Mouse (Mus musculus): Measurements from ENCODE around the gene Zdhhc21. TPM values are rescaled to one million over a fixed set of nuclear protein-coding genes. Genes with fewer than 3 reads are reported as not detected.

Zdhhc21 gene
- polyA plus RNA-seq, 1 experiment from 2014 or later = 13.8 TPM

DNA sequence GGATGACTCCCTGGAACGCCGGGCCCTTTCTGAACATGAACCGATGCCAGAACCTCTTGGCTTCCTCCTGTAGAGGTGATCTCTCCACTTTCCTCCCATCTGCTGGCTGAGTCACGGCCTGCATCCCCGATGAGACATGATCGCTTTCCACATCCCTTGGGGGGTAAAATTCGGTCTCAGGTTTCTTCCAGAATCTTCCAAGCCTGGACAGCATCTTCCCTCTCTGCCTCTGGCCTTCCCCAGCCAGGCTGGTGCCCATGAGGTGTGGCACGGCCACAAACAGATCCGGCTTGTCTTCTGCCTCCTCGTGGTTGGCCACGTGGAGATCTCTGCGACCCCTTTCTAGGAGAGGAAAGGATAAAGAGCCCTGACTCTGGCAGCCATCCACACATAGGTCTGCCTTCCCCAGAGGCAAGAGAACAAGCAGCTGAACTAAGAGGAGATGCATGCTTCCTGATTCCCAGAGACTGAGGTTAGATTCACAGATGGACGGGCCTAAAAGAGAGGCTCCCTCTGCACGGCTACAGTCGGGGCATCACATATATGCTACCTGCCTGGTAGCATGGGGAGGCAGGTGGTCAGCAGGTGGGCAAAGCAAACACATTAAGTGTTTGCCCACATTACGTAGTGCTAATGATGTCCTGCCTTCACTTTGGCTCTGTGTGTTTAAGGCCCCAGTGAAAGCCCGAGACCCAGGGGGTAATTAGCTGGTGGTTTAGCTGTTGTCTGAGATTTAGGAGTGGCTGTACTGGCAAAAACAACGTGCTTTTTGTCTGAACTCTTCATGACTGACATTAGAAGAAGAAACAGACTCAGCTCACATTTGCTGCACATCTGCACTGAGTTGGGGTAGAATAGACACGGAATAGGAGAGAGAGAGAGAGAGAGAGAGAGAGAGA is 25.1 kb upstream of the Zdhhc21 start, which contains the start of gene Cer1:
TSS of gene Cer1 (minus strand) at position 513 of the 899 bp plus-strand sequence.
- no peak within 1 kb of the TSS for H3K4me2 ChIP-seq (ENCODE audit: low read depth, low read length)
- no peaks in the 10 kb centered on the region for H3K9me3 ChIP-seq (replicated peaks; ENCODE audit: control insufficient read depth, low read length)
- peak; percentile 15 for DNase-seq (ENCODE audit: low spot score)
- H3K27me3 ChIP-seq (ENCODE audit: control insufficient read depth, insufficient read depth, low read length) = no peaks in the 10 kb centered on the region
- no peak within 1 kb of the TSS for H3K4me3 ChIP-seq (ENCODE audit: low read depth, low read length)
- 57% methylated on average over 18 of the region's 19 CpGs for WGBS
- no peak within 1 kb of the TSS for H3K9ac ChIP-seq (replicated peaks; ENCODE audit: low read length)
- no peak within 1 kb of the TSS for H3K27ac ChIP-seq (replicated peaks; ENCODE audit: low read depth, low read length)
- H3K4me1 ChIP-seq (ENCODE audit: control insufficient read depth, insufficient read depth, low read length) = no peaks in the 10 kb centered on the region
- no peak; the same call in 1 of the 2 replicates for ATAC-seq (replicated peaks; ENCODE audit: insufficient number of reproducible peaks, low FRiP score, low TSS enrichment, low read depth)
- H3K36me3 ChIP-seq (replicated peaks; ENCODE audit: control insufficient read depth, insufficient read depth, low read depth, low read length) = no peaks in the 10 kb centered on the region

GRCm38 (mm10) chr4:82882500-82882899 is 22.7 kb upstream of the Zdhhc21 start:
- Histone ChIP-seq H3K9ac (replicated peaks; ENCODE audit: low read length) (no peak overlapping the region), H3K27ac (replicated peaks; ENCODE audit: low read depth, low read length) (no peak overlapping the region), H3K9me3 (replicated peaks; ENCODE audit: control insufficient read depth, low read length) (no peaks in the 10 kb centered on the region), H3K27me3 (ENCODE audit: control insufficient read depth, insufficient read depth, low read length) (no peaks in the 10 kb centered on the region), H3K4me3 (ENCODE audit: low read depth, low read length) (no peak overlapping the region), H3K4me1 (ENCODE audit: control insufficient read depth, insufficient read depth, low read length) (no peaks in the 10 kb centered on the region), H3K36me3 (replicated peaks; ENCODE audit: control insufficient read depth, insufficient read depth, low read depth, low read length) (no peaks in the 10 kb centered on the region), H3K4me2 (ENCODE audit: low read depth, low read length) (no peak overlapping the region)
- WGBS = 82% methylated on average over 9 of the region's 9 CpGs
- ATAC-seq (replicated peaks; ENCODE audit: insufficient number of reproducible peaks, low FRiP score, low TSS enrichment, low read depth) = no peak
- DNase-seq (ENCODE audit: low spot score) = no peak

DNA sequence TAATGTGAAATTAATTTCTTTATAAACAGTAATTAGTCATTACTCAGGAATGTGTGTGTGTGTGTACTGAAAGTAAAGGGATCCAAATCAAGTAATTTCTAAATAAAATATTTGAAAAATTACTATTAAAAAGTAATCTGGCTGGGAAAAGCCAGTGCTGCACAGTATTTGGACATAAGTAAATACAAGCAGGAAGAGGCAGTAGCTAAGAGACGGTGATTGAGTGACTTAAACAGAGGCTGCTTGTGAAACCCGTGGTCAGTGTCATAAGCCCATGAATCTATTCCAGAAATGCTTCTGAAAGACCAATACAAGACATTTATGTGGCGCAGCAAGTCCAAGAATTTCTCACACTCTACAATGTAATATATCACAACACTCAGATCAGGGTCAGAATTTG is 21.6 kb upstream of the Zdhhc21 start:
- WGBS = 86% methylated on average over 3 of the region's 3 CpGs
- H3K27ac ChIP-seq (replicated peaks; ENCODE audit: low read depth, low read length) = no peak overlapping the region

DNA sequence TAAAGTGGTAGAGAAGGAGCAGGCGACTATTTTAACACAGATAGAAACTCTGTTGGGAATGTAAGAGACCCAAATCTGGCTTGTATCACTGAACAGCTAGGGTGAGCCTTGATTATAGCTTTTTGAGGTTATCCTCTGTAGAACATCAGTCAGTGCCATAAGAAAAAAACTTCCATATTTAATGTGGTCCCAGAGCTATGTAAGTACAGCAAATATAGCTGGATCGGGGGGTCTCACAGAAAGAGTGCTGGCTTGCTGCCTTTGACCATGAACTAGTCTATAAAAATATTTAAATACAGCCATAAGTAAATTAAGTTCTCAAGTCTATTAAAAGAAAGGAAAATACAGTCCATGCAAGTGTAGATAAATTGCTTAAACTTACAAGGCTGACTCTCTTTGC is 20.5 kb upstream of the Zdhhc21 start:
- no peak overlapping the region for H3K9ac ChIP-seq (replicated peaks; ENCODE audit: low read length)
- no peaks in the 10 kb centered on the region for H3K9me3 ChIP-seq (replicated peaks; ENCODE audit: control insufficient read depth, low read length)
- WGBS = 88% methylated on average over 2 of the region's 2 CpGs
- no peaks in the 10 kb centered on the region for H3K4me1 ChIP-seq (ENCODE audit: control insufficient read depth, insufficient read depth, low read length)
- ATAC-seq (replicated peaks; ENCODE audit: insufficient number of reproducible peaks, low FRiP score, low TSS enrichment, low read depth) (no peak), DNase-seq (ENCODE audit: low spot score) (no peak)
- H3K27ac ChIP-seq (replicated peaks; ENCODE audit: low read depth, low read length) = no peak overlapping the region
- H3K4me2 ChIP-seq (ENCODE audit: low read depth, low read length) = no peak overlapping the region
- H3K36me3 ChIP-seq (replicated peaks; ENCODE audit: control insufficient read depth, insufficient read depth, low read depth, low read length) = no peaks in the 10 kb centered on the region
- H3K4me3 ChIP-seq (ENCODE audit: low read depth, low read length) = no peak overlapping the region
- no peaks in the 10 kb centered on the region for H3K27me3 ChIP-seq (ENCODE audit: control insufficient read depth, insufficient read depth, low read length)

More for the DNA sequence above, 21.6 kb upstream of the Zdhhc21 start:
- Histone ChIP-seq H3K4me1 (ENCODE audit: control insufficient read depth, insufficient read depth, low read length) (no peaks in the 10 kb centered on the region), H3K4me3 (ENCODE audit: low read depth, low read length) (no peak overlapping the region), H3K9me3 (replicated peaks; ENCODE audit: control insufficient read depth, low read length) (no peaks in the 10 kb centered on the region), H3K4me2 (ENCODE audit: low read depth, low read length) (no peak overlapping the region), H3K9ac (replicated peaks; ENCODE audit: low read length) (no peak overlapping the region), H3K27me3 (ENCODE audit: control insufficient read depth, insufficient read depth, low read length) (no peaks in the 10 kb centered on the region), H3K36me3 (replicated peaks; ENCODE audit: control insufficient read depth, insufficient read depth, low read depth, low read length) (no peaks in the 10 kb centered on the region)
- no peak for DNase-seq (ENCODE audit: low spot score)
- no peak for ATAC-seq (replicated peaks; ENCODE audit: insufficient number of reproducible peaks, low FRiP score, low TSS enrichment, low read depth)

GRCm38 (mm10) chr4:82879152-82879551 is 19.4 kb upstream of the Zdhhc21 start:
- DNase-seq (ENCODE audit: low spot score) = no peak

GRCm38 (mm10) chr4:82876656-82877055 is 16.9 kb upstream of the Zdhhc21 start:
- H3K9ac ChIP-seq (replicated peaks; ENCODE audit: low read length) = no peak overlapping the region
- no peak for DNase-seq (ENCODE audit: low spot score)
- ATAC-seq (replicated peaks; ENCODE audit: insufficient number of reproducible peaks, low FRiP score, low TSS enrichment, low read depth) = no peak
- WGBS = 84% methylated on average over 2 of the region's 2 CpGs
- no peaks in the 10 kb centered on the region for H3K4me1 ChIP-seq (ENCODE audit: control insufficient read depth, insufficient read depth, low read length)
- H3K4me2 ChIP-seq (ENCODE audit: low read depth, low read length) = no peak overlapping the region
- H3K9me3 ChIP-seq (replicated peaks; ENCODE audit: control insufficient read depth, low read length) = no peaks in the 10 kb centered on the region
- H3K36me3 ChIP-seq (replicated peaks; ENCODE audit: control insufficient read depth, insufficient read depth, low read depth, low read length) = no peaks in the 10 kb centered on the region
- H3K4me3 ChIP-seq (ENCODE audit: low read depth, low read length) = no peak overlapping the region
- H3K27ac ChIP-seq (replicated peaks; ENCODE audit: low read depth, low read length) = no peak overlapping the region
- H3K27me3 ChIP-seq (ENCODE audit: control insufficient read depth, insufficient read depth, low read length) = no peaks in the 10 kb centered on the region

More at GRCm38 (mm10) chr4:82879152-82879551, 19.4 kb upstream of the Zdhhc21 start:
- H3K4me2 ChIP-seq (ENCODE audit: low read depth, low read length) = no peak overlapping the region
- no peaks in the 10 kb centered on the region for H3K36me3 ChIP-seq (replicated peaks; ENCODE audit: control insufficient read depth, insufficient read depth, low read depth, low read length)
- H3K4me1 ChIP-seq (ENCODE audit: control insufficient read depth, insufficient read depth, low read length) = no peaks in the 10 kb centered on the region
- no peak overlapping the region for H3K9ac ChIP-seq (replicated peaks; ENCODE audit: low read length)
- 82% methylated on average over 6 of the region's 6 CpGs for WGBS
- no peak for ATAC-seq (replicated peaks; ENCODE audit: insufficient number of reproducible peaks, low FRiP score, low TSS enrichment, low read depth)
- H3K4me3 ChIP-seq (ENCODE audit: low read depth, low read length) = no peak overlapping the region
- no peaks in the 10 kb centered on the region for H3K9me3 ChIP-seq (replicated peaks; ENCODE audit: control insufficient read depth, low read length)
- H3K27me3 ChIP-seq (ENCODE audit: control insufficient read depth, insufficient read depth, low read length) = no peaks in the 10 kb centered on the region
- H3K27ac ChIP-seq (replicated peaks; ENCODE audit: low read depth, low read length) = no peak overlapping the region

DNA sequence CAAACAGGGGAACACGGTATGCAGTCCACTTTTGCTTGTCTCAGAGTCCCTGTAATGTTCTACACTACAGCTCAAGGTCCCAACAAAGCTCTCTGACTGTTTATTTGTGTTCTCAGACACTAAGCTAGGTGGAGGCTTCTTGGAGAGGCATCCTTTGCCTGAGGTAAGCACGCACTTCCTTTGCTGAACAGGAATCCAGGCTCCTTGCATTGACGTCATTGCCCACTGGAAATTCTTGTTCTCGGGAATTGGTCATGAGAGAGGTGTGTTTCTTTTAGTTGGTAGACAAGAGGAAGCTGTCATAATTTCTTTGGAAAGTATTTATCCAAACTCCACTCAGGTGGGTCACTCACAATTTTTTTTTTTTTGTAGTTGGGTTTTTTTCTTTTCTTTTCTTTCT is 15.8 kb upstream of the Zdhhc21 start:
- 49% methylated on average over 4 of the region's 4 CpGs for WGBS
- DNase-seq (ENCODE audit: low spot score) = no peak
- H3K27ac ChIP-seq (replicated peaks; ENCODE audit: low read depth, low read length) = no peak overlapping the region
- no peaks in the 10 kb centered on the region for H3K36me3 ChIP-seq (replicated peaks; ENCODE audit: control insufficient read depth, insufficient read depth, low read depth, low read length)
- no peaks in the 10 kb centered on the region for H3K9me3 ChIP-seq (replicated peaks; ENCODE audit: control insufficient read depth, low read length)
- H3K27me3 ChIP-seq (ENCODE audit: control insufficient read depth, insufficient read depth, low read length) = no peaks in the 10 kb centered on the region
- no peak for ATAC-seq (replicated peaks; ENCODE audit: insufficient number of reproducible peaks, low FRiP score, low TSS enrichment, low read depth)
- H3K4me3 ChIP-seq (ENCODE audit: low read depth, low read length) = no peak overlapping the region
- no peaks in the 10 kb centered on the region for H3K4me1 ChIP-seq (ENCODE audit: control insufficient read depth, insufficient read depth, low read length)
- no peak overlapping the region for H3K9ac ChIP-seq (replicated peaks; ENCODE audit: low read length)
- H3K4me2 ChIP-seq (ENCODE audit: low read depth, low read length) = no peak overlapping the region

DNA sequence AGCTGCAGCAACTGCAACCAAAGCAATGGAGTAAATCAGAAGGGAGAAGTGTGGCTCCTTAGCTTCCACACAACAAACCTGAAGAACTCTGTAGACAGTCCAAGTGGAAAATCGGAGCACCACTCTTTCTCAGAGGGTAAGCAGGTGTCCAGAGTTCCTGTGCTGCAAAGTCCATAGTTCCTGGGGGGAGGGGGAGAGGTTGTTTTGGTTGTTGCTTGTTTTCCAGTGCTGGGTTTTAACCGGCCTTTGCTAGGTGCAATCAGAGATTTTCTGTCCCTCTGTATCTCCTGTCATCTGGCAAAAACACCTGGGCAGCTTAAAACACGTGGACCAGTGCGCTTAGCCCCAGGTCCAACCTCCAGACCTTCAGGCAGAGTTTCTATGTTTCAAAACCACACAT is 15.0 kb upstream of the Zdhhc21 start:
- Histone ChIP-seq H3K4me3 (ENCODE audit: low read depth, low read length) (no peak overlapping the region), H3K9ac (replicated peaks; ENCODE audit: low read length) (no peak overlapping the region), H3K27ac (replicated peaks; ENCODE audit: low read depth, low read length) (no peak overlapping the region), H3K9me3 (replicated peaks; ENCODE audit: control insufficient read depth, low read length) (no peaks in the 10 kb centered on the region), H3K4me2 (ENCODE audit: low read depth, low read length) (no peak overlapping the region), H3K4me1 (ENCODE audit: control insufficient read depth, insufficient read depth, low read length) (no peaks in the 10 kb centered on the region), H3K36me3 (replicated peaks; ENCODE audit: control insufficient read depth, insufficient read depth, low read depth, low read length) (no peaks in the 10 kb centered on the region), H3K27me3 (ENCODE audit: control insufficient read depth, insufficient read depth, low read length) (no peaks in the 10 kb centered on the region)
- ATAC-seq (replicated peaks; ENCODE audit: insufficient number of reproducible peaks, low FRiP score, low TSS enrichment, low read depth) (no peak), DNase-seq (ENCODE audit: low spot score) (no peak)
- 63% methylated on average over 4 of the region's 4 CpGs for WGBS

Data from embryonic facial prominence, embryonic 11.5 days (tissue).